Mouse (Mus musculus) telencephalon, adult 2 months (tissue): Measurements from ENCODE around the gene Sestd1.

ENCODE experiments used
- DNase-seq: peaks from one replicate; pipeline ENCODE4 v3.0.0-alpha.2; 2011; ENCODE audit warnings: low read depth, low spot score

The Sestd1 gene

DNA sequence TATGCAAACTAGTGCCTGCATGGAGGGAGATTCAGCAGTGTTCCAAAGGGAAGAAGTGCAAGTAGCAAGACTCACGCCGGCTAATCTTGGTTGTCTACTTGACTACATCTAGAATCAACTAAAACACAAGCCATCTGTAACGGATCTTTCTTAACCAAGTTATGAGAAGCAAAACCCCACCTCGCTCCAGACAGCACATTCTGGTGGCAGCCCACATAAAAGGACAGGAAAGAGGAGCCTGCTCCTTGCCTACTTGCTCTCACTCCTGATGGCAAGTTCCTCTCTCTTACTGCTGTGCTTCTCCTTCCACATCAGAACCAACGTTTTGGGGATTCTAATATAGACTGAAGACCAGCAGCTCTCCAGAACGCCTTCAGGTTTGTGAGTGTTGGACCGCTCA lies 9.6 kb downstream of the Sestd1 start:
- DNase-seq, result no peak

GRCm38 (mm10) chr2:77270136-77270535 lies 10.3 kb downstream of the Sestd1 start:
- DNase-seq, result no peak

- peak; percentile 66 for DNase-seq
These were observed 11.7 kb downstream of the Sestd1 start for GRCm38 (mm10) chr2:77268612-77269239.

DNA sequence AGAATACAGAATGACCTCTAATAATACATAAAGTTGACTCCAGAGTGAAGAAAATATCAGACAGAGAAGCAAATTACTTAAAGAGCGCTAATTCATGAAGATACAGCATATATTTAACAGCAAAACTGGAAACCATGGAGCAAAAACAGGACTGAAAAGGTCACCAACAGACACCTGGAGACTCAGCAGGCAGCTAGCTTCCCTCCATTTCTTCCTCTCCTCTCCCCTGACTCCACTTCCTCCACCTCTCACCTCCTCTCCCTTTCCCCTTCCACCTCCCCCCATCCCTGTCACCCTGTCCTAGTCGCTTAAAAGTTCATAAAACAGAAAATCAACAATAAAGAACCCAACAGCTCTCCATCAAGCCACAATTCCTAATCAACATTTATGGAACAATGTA lies 13.5 kb downstream of the Sestd1 start:
- no peak for DNase-seq

GRCm38 (mm10) chr2:77266011-77266410 lies 14.4 kb downstream of the Sestd1 start:
- no peak for DNase-seq

- DNase-seq, result no peak
These were observed 15.1 kb downstream of the Sestd1 start for GRCm38 (mm10) chr2:77265301-77265700.

DNA sequence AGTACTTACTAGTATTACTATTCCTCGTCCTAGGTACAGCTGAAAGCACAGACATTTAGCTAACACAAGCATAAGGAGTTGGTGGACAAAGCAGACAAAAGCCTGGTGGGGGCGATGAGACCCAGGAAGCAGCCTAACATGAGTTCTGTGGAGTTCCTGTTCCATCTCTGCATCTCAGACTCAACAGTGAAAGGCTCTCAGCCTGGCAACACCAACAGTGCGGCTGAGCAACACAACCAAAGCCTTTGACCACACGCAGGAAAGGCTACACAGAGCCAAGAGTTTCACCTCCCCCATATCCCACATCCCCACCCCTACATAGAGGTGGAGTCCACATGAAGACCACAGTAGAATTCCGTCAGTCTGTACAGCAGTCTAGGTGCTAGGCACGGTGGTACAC lies 15.8 kb downstream of the Sestd1 start:
- no peak for DNase-seq

- no peak for DNase-seq
These were observed 16.6 kb downstream of the Sestd1 start for GRCm38 (mm10) chr2:77263477-77264435.

- DNase-seq, result no peak
These were observed 20.3 kb downstream of the Sestd1 start for GRCm38 (mm10) chr2:77260134-77260533.

GRCm38 (mm10) chr2:77253227-77253626 lies 27.2 kb downstream of the Sestd1 start:
- DNase-seq, result no peak

DNA sequence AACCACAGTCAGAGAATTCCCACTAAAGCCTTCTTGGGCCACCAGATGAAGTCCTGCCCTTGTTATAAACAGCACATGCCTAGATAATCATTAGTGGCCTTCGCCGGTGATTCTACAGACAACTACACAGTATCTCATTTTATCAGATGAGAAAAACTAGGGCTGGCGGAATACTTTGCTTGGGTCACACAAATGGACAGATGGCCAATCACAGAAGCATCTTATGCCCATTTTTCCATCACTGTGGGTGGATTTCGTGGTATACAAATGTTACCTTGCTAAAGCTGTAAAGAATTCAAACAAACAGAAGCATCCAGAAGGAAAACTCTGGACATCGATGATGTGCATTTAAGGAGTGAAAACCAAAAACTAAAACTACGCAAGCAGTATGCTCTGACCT lies 28.7 kb downstream of the Sestd1 start:
- no peak for DNase-seq

GRCm38 (mm10) chr2:77249771-77250681 lies 30.4 kb downstream of the Sestd1 start:
- no peak for DNase-seq

DNA sequence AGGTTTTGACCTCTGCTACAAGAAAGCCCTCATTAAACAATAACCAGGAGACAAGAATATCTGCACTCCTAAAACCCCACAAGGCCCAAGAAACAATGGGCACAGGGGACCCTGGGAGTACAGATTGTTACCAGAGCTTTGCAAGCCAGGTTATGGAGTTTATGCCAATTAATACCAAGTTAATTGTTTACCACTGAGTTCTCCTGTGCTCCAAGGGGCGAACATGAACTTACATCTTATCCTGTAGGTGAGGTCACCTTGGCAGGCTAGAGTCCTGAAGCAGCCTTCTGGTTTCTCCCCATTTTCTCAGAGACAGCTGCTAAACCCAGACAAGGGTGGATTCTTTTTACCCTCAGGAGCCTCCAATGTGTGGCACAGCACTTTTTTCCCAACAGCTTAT lies 32.0 kb downstream of the Sestd1 start:
- DNase-seq, result no peak

DNA sequence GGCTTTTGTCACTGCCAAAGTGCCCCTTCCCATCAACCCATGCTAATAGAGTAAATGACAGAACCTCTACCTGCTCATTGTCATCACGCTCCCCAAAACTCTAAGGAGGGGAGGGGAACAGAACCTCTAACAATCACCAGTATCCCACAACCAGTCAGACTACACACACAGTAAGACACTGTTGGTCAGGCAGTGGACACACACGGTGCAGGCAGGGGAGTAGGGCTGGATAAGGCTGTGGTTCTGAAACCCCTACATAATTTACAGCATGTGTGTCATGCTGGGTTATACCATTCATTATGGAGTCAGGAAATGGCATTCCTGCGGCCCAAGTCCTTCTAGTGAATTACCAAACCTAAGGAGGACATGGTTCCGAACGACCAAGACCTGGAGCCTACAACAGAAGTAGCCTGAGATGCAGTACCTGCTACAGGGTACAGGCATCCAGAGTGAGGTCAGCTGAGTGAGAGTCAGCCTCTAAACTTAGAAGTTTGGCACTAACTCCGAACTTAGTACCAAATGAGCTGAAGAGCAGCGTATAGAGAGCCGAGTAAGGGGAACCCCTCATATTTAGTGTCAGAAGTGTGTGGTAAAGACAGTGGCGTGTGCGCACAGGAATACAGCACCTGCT lies 33.1 kb downstream of the Sestd1 start:
- no peak for DNase-seq

- DNase-seq, result no peak
These were observed 34.6 kb downstream of the Sestd1 start for GRCm38 (mm10) chr2:77245806-77246205.

DNA sequence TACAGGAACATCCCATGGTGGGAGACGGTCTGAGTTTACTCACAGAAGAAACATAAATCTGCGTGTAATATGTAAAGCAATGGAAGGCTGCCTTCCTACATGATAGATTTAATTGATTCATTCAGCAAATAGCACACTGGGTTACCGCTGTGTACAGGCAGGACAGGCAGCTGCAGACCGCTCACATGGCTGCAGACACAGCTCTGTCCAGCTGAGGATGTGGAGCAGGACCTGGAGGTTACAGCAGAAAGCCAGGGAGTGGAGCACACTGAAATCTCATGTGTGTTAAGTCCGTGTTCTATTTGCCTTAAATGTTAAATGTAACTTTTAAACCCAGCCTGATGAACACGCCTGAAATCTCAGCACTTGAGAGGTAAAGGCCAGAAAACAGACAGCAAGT lies 38.1 kb downstream of the Sestd1 start:
- DNase-seq, result no peak

DNA sequence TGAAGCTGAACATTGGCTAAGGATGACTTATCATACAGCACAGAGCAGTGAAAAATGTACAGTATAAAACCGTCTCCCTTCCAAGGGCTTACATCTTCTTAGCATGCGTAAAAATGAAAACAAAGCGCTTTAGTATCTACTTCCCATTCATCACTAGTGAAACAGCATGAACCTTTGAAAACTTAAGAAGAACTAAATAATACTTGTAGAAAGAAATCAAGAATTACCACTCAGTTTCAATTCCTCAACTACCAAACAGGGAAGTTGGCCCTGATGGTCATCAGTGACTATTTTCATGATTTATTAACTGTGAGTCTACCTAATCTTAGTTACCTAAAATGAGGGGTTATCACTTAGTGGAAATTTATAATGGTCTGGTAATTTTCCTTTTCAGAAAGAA lies 41.8 kb downstream of the Sestd1 start:
- DNase-seq, result no peak

DNA sequence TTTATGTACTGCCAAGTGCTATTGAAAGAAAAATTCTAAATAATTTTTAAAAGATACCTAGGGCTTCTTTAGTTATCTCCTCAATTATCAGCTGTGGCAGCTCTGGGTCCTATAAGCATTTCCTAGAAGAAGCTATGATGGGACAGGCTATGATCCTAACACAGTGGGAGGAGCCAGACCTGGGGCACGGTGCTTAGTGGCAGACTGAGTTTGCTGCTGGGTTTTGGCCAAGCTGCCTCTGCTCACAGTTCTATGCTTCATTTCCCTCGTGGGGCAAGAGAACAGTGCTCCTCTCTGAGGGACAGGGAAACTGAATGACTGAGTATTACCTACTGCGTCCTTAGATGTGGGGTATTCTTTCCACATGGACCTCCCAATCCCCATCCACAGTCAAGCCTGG lies 42.3 kb downstream of the Sestd1 start:
- no peak for DNase-seq

DNA sequence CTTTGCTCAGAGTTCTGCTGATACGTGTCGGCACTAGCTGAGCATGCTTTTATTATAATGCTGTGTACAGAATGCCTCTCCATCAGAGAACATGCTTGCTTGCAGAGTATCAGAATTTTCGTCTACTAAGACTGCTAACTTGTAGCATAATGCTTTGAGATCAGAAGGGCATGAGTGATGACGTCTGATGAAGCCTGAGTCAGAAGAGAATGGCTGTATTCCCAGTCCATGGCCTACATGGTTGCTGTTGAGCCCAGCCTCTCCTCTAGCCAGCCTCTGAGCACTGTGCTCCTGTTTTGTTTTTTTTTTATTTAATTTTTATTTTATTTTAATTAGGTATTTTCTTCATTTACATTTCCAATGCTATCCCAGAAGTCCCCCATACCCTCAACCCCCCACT lies 43.5 kb downstream of the Sestd1 start:
- no peak for DNase-seq

DNA sequence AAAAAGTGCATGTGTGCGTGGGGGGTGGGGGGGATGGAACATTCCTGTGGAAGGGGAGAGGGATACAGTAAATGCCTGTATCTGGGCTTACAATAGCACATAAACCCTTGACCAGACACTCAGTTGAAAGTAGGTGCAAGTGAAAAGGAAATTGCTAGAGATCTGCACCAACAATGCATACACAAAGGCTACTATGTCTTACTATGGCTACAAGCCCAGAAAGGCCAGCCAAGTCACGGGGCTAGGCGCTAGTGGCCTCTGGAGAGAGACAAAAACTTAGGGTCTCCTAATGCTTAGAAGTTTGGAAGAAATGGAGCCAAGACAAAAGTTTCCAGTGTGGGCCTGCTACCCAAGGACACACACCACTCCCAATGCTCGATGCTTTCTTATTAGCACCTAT lies 44.5 kb downstream of the Sestd1 start:
- no peak for DNase-seq

GRCm38 (mm10) chr2:77232604-77233003 lies 47.8 kb downstream of the Sestd1 start:
- no peak for DNase-seq

- DNase-seq, result peak; percentile 42
These were observed 59.4 kb downstream of the Sestd1 start for GRCm38 (mm10) chr2:77220960-77221359.
